Mouse (Mus musculus): ENCODE data around the gene Pdcd6. TPM values are rescaled to one million over a fixed set of nuclear protein-coding genes. Genes with fewer than 3 reads are reported as not detected.

Pdcd6 gene
- total RNA-seq (2021): 10 to 100 TPM; 40.1 to 40.8 TPM

- intact Hi-C loops (cut with DNase I): loop anchor here (5.0 kb wide), 1 partner anchor 110 kb away; the partner anchor contains the start of gene Exoc3
- peak; percentile 93 for DNase-seq (ENCODE audit: low spot score)
Measured at GRCm38 (mm10) chr13:74317170-74317849, at the start of gene Pdcd6. Gene Pdcd6, minus strand, starts transcription at chr13:74317580.

GRCm38 (mm10) chr13:74363859-74364235, 46.5 kb upstream of the Pdcd6 start, which contains the start of gene Lrrc14b:
Gene Lrrc14b, minus strand, starts transcription at chr13:74364005.
- intact Hi-C loops (cut with DNase I): no loop called here
- peak; percentile 24 for DNase-seq (ENCODE audit: low spot score)

- intact Hi-C loops (cut with DNase I): no loop called here
- DNase-seq (ENCODE audit: low spot score): no peak
Measured at GRCm38 (mm10) chr13:74363176-74363858, 45.9 kb upstream of the Pdcd6 start.

GRCm38 (mm10) chr13:74362218-74362617, 44.8 kb upstream of the Pdcd6 start:
- no peak for DNase-seq (ENCODE audit: low spot score)
- intact Hi-C loops (cut with DNase I): no loop called here

GRCm38 (mm10) chr13:74356491-74356890, 39.1 kb upstream of the Pdcd6 start:
- no peak for DNase-seq (ENCODE audit: low spot score)
- intact Hi-C loops (cut with DNase I): no loop called here

GRCm38 (mm10) chr13:74350435-74350906, 33.1 kb upstream of the Pdcd6 start:
- intact Hi-C loops (cut with DNase I): no loop called here
- no peak for DNase-seq (ENCODE audit: low spot score)

- peak; percentile 92 for DNase-seq (ENCODE audit: low spot score)
- intact Hi-C loops (cut with DNase I): no loop called here
Measured at GRCm38 (mm10) chr13:74349566-74350434, 32.4 kb upstream of the Pdcd6 start, which contains the start of the genes Sdha and Ccdc127. Gene Sdha, minus strand, starts transcription at chr13:74350280. Gene Ccdc127, plus strand, starts transcription at chr13:74350309.

- intact Hi-C loops (cut with DNase I): loop anchor here (2.0 kb wide), 1 partner anchor 194 kb away; no protein-coding TSS in a partner anchor
- DNase-seq (ENCODE audit: low spot score): no peak
Measured at GRCm38 (mm10) chr13:74341036-74341435, 23.7 kb upstream of the Pdcd6 start.

GRCm38 (mm10) chr13:74329321-74329720, 11.9 kb upstream of the Pdcd6 start:
- intact Hi-C loops (cut with DNase I): no loop called here
- DNase-seq (ENCODE audit: low spot score): no peak

- peak; percentile 1 for DNase-seq (ENCODE audit: low spot score)
- intact Hi-C loops (cut with DNase I): loop anchor here (5.0 kb wide), 1 partner anchor 109 kb away; the partner anchor contains the start of gene Exoc3
Measured at GRCm38 (mm10) chr13:74316789-74317169, 601 bp downstream of the Pdcd6 start.

- DNase-seq (ENCODE audit: low spot score): no peak
- intact Hi-C loops (cut with DNase I): loop anchor here (5.0 kb wide), 1 partner anchor 109 kb away; the partner anchor contains the start of gene Exoc3
Measured at GRCm38 (mm10) chr13:74316386-74316785, 994 bp downstream of the Pdcd6 start.

- intact Hi-C loops (cut with DNase I): loop anchor here (5.0 kb wide), 1 partner anchor 107 kb away; the partner anchor contains the start of gene Exoc3
Measured at GRCm38 (mm10) chr13:74314616-74315015, 2.8 kb downstream of the Pdcd6 start.

GRCm38 (mm10) chr13:74305780-74306179, 11.6 kb downstream of the Pdcd6 start:
- DNase-seq (ENCODE audit: low spot score): no peak
- intact Hi-C loops (cut with DNase I): no loop called here

More at GRCm38 (mm10) chr13:74314616-74315015, 2.8 kb downstream of the Pdcd6 start:
- DNase-seq (ENCODE audit: low spot score): no peak

GRCm38 (mm10) chr13:74305380-74305779, 12.0 kb downstream of the Pdcd6 start:
- no peak for DNase-seq (ENCODE audit: low spot score)

GRCm38 (mm10) chr13:74302050-74303037, 15.0 kb downstream of the Pdcd6 start:
- intact Hi-C loops (cut with DNase I): loop anchor here (2.0 to 5.0 kb wide), 3 partner anchors 95 to 470 kb away; partner anchors contain the start of gene Exoc3
- DNase-seq (ENCODE audit: low spot score): no peak

More at GRCm38 (mm10) chr13:74305380-74305779, 12.0 kb downstream of the Pdcd6 start:
- intact Hi-C loops (cut with DNase I): no loop called here

GRCm38 (mm10) chr13:74301607-74301984, 15.8 kb downstream of the Pdcd6 start:
- intact Hi-C loops (cut with DNase I): loop anchor here (1.0 to 5.0 kb wide), 4 partner anchors 94 to 469 kb away; partner anchors contain the start of gene Exoc3
- DNase-seq (ENCODE audit: low spot score): no peak

GRCm38 (mm10) chr13:74300925-74301606, 16.3 kb downstream of the Pdcd6 start:
- intact Hi-C loops (cut with DNase I): loop anchor here (1.0 to 5.0 kb wide), 4 partner anchors 94 to 469 kb away; partner anchors contain the start of gene Exoc3
- DNase-seq (ENCODE audit: low spot score): peak; percentile 15

- intact Hi-C loops (cut with DNase I): loop anchor here (10.0 kb wide), 1 partner anchor 572 kb away; no protein-coding TSS in a partner anchor
- no peak for DNase-seq (ENCODE audit: low spot score)
Measured at GRCm38 (mm10) chr13:74296376-74296775, 21.0 kb downstream of the Pdcd6 start.
